Mouse (Mus musculus) heart, embryonic 10.5 days (tissue): Measurements from ENCODE around the gene Pde8a. TPM values are rescaled to one million over a fixed set of nuclear protein-coding genes. Genes with fewer than 3 reads are reported as not detected.
A peak's percentile ranks its signal among the peaks of the same experiment; 100 is the strongest.

Experiments
- DNase-seq: peaks from one replicate; pipeline ENCODE4 v3.0.0-alpha.2; 2017; ENCODE audit warnings: low spot score
- H3K27ac ChIP-seq: fragments of 300-500 bp; sonication (generic); 2 replicates; pipeline ENCODE4 v1.5.1; 2016; ENCODE audit warnings: mild to moderate bottlenecking
- H3K27me3 ChIP-seq: fragments of 300-500 bp; sonication (generic); 2 replicates; pipeline ENCODE4 v1.6.1; 2016; ENCODE audit warnings: mild to moderate bottlenecking; ENCODE audit not compliant: poor library complexity, insufficient read depth, severe bottlenecking
- H3K36me3 ChIP-seq: fragments of 300-500 bp; sonication (generic); 2 replicates; pipeline ENCODE4 v1.6.1; 2016; ENCODE audit warnings: mild to moderate bottlenecking, moderate library complexity
- H3K4me1 ChIP-seq: fragments of 300-500 bp; sonication (generic); 2 replicates; pipeline ENCODE4 v1.6.1; 2016; ENCODE audit warnings: mild to moderate bottlenecking
- H3K4me3 ChIP-seq: fragments of 300-500 bp; sonication (generic); 2 replicates; pipeline ENCODE4 v1.5.1; 2016; ENCODE audit warnings: mild to moderate bottlenecking, moderate library complexity
- H3K9me3 ChIP-seq: fragments of 300-500 bp; sonication (generic); 2 replicates; pipeline ENCODE4 v1.6.1; 2016; ENCODE audit warnings: mild to moderate bottlenecking, moderate library complexity
- WGBS: fragments of 180-500 bp; shearing (Covaris S2); methylation state at CpG from one replicate; pipeline ENCODE4 v1.1.7; 2016; 5-methylcytosine and 5-hydroxymethylcytosine counted together
- polyA plus RNA-seq: library from polyadenylated mRNA; unstranded; fragments of >200 nt; fragmentation: Nextera tagmentation; extraction: Ambion mirVana; gene quantifications from 2 replicates; pipeline ENCODE4 v1.2.1, GENCODE M21; 2016

Pde8a gene
- polyA plus RNA-seq, 1 experiment from 2014 or later: 2.3 TPM

GRCm38 (mm10) chr7:81335705-81336431, 122.5 kb downstream of the Pde8a start:
- no peaks in the 10 kb centered on the region for H3K9me3 ChIP-seq
- no peak overlapping the region for H3K4me3 ChIP-seq
- DNase-seq: peak; percentile 81
- peak overlapping the region; percentile 59 for H3K27ac ChIP-seq
- H3K36me3 ChIP-seq: peaks cover 70% of the 10 kb centered on the region
- H3K27me3 ChIP-seq: no peaks in the 10 kb centered on the region
- H3K4me1 ChIP-seq: peaks cover 20% of the 10 kb centered on the region
- WGBS: 73% methylated on average over 18 of the region's 18 CpGs

GRCm38 (mm10) chr7:81336432-81336786, 123.0 kb downstream of the Pde8a start:
- Histone ChIP-seq H3K9me3 (no peaks in the 10 kb centered on the region), H3K27me3 (no peaks in the 10 kb centered on the region), H3K4me3 (no peak overlapping the region), H3K4me1 (peaks cover 15% of the 10 kb centered on the region), H3K27ac (no peak overlapping the region), H3K36me3 (peaks cover 75% of the 10 kb centered on the region)
- 38% methylated on average over 8 of the region's 8 CpGs for WGBS
- peak; percentile 83 for DNase-seq

GRCm38 (mm10) chr7:81337785-81338521, 124.6 kb downstream of the Pde8a start:
- Histone ChIP-seq H3K27ac (no peak overlapping the region), H3K4me1 (peaks cover 22% of the 10 kb centered on the region), H3K9me3 (no peaks in the 10 kb centered on the region), H3K4me3 (no peak overlapping the region), H3K27me3 (no peaks in the 10 kb centered on the region), H3K36me3 (peaks cover 81% of the 10 kb centered on the region)
- 92% methylated on average over 21 of the region's 21 CpGs for WGBS
- DNase-seq: no peak

GRCm38 (mm10) chr7:81338522-81338873, 125.1 kb downstream of the Pde8a start:
- H3K4me3 ChIP-seq: no peak overlapping the region
- peaks cover 28% of the 10 kb centered on the region for H3K4me1 ChIP-seq
- H3K36me3 ChIP-seq: peaks cover 81% of the 10 kb centered on the region
- no peak overlapping the region for H3K27ac ChIP-seq
- H3K9me3 ChIP-seq: no peaks in the 10 kb centered on the region
- no peak for DNase-seq
- no peaks in the 10 kb centered on the region for H3K27me3 ChIP-seq
- WGBS: 90% methylated on average over 3 of the region's 3 CpGs

- H3K36me3 ChIP-seq: peaks cover 84% of the 10 kb centered on the region
- no peaks in the 10 kb centered on the region for H3K27me3 ChIP-seq
- 80% methylated on average over 4 of the region's 4 CpGs for WGBS
- H3K27ac ChIP-seq: no peak overlapping the region
- no peaks in the 10 kb centered on the region for H3K9me3 ChIP-seq
- no peak for DNase-seq
- peaks cover 34% of the 10 kb centered on the region for H3K4me1 ChIP-seq
- H3K4me3 ChIP-seq: no peak overlapping the region
Observed at GRCm38 (mm10) chr7:81339783-81340182, 126.4 kb downstream of the Pde8a start.

- Histone ChIP-seq H3K9me3 (no peaks in the 10 kb centered on the region), H3K27ac (no peak overlapping the region), H3K36me3 (peaks cover 70% of the 10 kb centered on the region), H3K4me1 (peaks cover 19% of the 10 kb centered on the region), H3K27me3 (no peaks in the 10 kb centered on the region), H3K4me3 (no peak overlapping the region)
- 58% methylated on average over 3 of the region's 3 CpGs for WGBS
- no peak for DNase-seq
Observed at GRCm38 (mm10) chr7:81341563-81341962, 128.2 kb downstream of the Pde8a start.

GRCm38 (mm10) chr7:81342356-81343094, 129.1 kb downstream of the Pde8a start:
- peaks cover 18% of the 10 kb centered on the region for H3K4me1 ChIP-seq

GRCm38 (mm10) chr7:81343316-81343715, 129.9 kb downstream of the Pde8a start:
- DNase-seq: no peak
- Histone ChIP-seq H3K36me3 (peaks cover 55% of the 10 kb centered on the region), H3K27me3 (no peaks in the 10 kb centered on the region), H3K4me1 (peaks cover 18% of the 10 kb centered on the region), H3K9me3 (no peaks in the 10 kb centered on the region), H3K4me3 (peak overlapping the region; percentile 97), H3K27ac (peak overlapping the region; percentile 98; the same call in 1 of the 2 replicates)
- WGBS: 29% methylated on average over 8 of the region's 8 CpGs

More at GRCm38 (mm10) chr7:81342356-81343094, 129.1 kb downstream of the Pde8a start:
- peaks cover 63% of the 10 kb centered on the region for H3K36me3 ChIP-seq
- WGBS: 68% methylated on average over 8 of the region's 8 CpGs
- H3K27ac ChIP-seq: no peak overlapping the region
- H3K4me3 ChIP-seq: peak overlapping the region; percentile 97
- no peak for DNase-seq
- H3K9me3 ChIP-seq: no peaks in the 10 kb centered on the region
- H3K27me3 ChIP-seq: no peaks in the 10 kb centered on the region

GRCm38 (mm10) chr7:81343831-81344230, 130.4 kb downstream of the Pde8a start:
- peak overlapping the region; percentile 97 for H3K4me3 ChIP-seq
- peaks cover 18% of the 10 kb centered on the region for H3K4me1 ChIP-seq
- 11% methylated on average over 10 of the region's 10 CpGs for WGBS
- DNase-seq: no peak
- H3K36me3 ChIP-seq: peaks cover 50% of the 10 kb centered on the region
- H3K9me3 ChIP-seq: no peaks in the 10 kb centered on the region
- H3K27me3 ChIP-seq: no peaks in the 10 kb centered on the region
- H3K27ac ChIP-seq: peak overlapping the region; percentile 98

- peak; percentile 97 for DNase-seq
- Histone ChIP-seq H3K36me3 (peaks cover 42% of the 10 kb centered on the region), H3K9me3 (no peaks in the 10 kb centered on the region), H3K27me3 (0 out of 2 replicates have a peak, but pooled peaks cover 2% of the 10 kb centered on the region), H3K4me1 (peaks cover 18% of the 10 kb centered on the region), H3K27ac (peak within 1 kb of the TSS; percentile 98), H3K4me3 (peak within 1 kb of the TSS; percentile 97)
- WGBS: under 1% methylated on average over 85 of the region's 85 CpGs
Observed at GRCm38 (mm10) chr7:81344544-81345446, 131.4 kb downstream of the Pde8a start, which contains the start of gene Rps17. Gene Rps17, minus strand, starts transcription at chr7:81345254.

GRCm38 (mm10) chr7:81345447-81346170, 132.2 kb downstream of the Pde8a start:
- no peak for DNase-seq
- H3K9me3 ChIP-seq: no peaks in the 10 kb centered on the region
- 0 out of 2 replicates have a peak, but pooled peaks cover 2% of the 10 kb centered on the region for H3K27me3 ChIP-seq
- peak overlapping the region; percentile 97 for H3K4me3 ChIP-seq
- peaks cover 18% of the 10 kb centered on the region for H3K4me1 ChIP-seq
- H3K27ac ChIP-seq: peak overlapping the region; percentile 98
- peaks cover 34% of the 10 kb centered on the region for H3K36me3 ChIP-seq
- WGBS: 58% methylated on average over 15 of the region's 15 CpGs
